Mouse (Mus musculus) cerebellum, postnatal 10 days (tissue): ENCODE data around the gene Fgd3.

Experiments
- DNase-seq, 2 experiments: peaks; one replicate each; pipeline ENCODE4 v3.0.0; 2021; ENCODE audit warnings: mixed read lengths in 2 of 2

Fgd3 gene

DNA sequence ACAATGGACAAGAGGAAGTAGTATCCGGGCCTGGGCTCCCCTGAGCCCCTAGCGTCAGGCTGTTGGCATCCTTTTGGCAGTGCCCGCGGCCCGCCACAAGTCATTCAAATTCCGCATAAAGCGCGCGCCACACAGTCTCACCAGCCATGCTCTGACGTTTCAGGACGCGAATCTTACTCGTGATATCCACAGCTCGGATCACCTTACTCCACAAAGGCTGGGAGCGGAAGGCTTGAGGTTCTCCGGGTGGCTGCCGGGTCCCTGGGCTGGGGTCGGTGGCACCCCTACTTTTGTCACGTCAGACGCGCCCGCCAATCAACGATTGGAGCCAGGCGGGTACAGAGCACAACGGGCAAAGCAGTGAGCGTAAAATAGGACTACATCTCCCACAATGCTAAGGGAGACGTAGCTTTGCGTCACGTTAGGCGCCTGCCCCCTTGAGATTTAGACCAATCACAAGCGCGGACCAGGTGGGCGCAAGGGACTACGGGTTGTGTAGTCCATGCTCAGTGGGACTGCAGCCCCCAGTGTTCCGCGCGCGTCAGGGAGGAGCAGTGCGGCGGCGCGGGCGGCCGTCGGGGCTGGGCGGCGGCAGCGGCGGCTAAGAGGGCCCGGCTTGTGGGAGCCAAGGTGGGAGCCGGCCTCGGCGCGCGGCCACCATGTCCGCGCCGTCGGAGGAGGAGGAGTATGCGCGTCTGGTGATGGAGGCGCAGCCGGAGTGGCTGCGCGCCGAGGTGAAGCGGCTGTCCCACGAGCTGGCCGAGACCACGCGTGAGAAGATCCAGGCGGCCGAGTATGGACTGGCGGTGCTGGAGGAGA lies 21.1 kb upstream of the Fgd3 start, which contains the start of gene Bicd2:
Bicd2 (plus strand) TSS at position 574 of the 819 bp plus-strand sequence.
- DNase-seq, result peak; percentile 97 to 98

DNA sequence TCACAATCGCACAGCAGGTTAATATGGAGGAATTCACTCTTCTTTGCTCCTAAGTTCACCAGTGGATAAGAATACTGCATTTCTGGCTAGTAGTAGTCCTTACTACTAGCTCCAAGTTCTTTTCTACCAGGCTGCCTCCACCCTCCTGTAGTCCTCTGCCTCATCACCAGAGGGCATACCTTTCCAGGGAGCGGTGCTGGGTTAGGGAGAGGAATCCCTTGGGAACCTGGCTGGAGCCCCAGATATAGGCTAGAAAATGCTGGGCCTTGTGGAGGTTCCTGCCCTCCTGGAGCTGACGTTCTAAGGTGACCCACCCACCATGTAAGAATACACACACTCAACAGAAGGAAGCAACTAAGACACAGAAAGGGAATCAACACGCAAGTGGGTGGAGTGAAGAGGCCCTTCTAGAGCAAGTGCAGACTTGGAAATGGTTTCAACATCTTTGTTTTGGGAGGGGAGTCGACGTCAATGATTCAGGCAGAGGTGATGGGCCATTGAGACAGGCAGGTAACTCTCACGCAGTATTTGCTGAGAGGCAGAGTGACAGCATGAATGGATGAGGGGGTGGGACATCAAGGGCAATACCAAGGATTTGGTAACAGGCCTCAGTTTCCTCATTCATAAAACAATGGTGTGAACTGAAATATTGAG lies 18.9 kb upstream of the Fgd3 start:
- peak; percentile 42 to 53 for DNase-seq

DNA sequence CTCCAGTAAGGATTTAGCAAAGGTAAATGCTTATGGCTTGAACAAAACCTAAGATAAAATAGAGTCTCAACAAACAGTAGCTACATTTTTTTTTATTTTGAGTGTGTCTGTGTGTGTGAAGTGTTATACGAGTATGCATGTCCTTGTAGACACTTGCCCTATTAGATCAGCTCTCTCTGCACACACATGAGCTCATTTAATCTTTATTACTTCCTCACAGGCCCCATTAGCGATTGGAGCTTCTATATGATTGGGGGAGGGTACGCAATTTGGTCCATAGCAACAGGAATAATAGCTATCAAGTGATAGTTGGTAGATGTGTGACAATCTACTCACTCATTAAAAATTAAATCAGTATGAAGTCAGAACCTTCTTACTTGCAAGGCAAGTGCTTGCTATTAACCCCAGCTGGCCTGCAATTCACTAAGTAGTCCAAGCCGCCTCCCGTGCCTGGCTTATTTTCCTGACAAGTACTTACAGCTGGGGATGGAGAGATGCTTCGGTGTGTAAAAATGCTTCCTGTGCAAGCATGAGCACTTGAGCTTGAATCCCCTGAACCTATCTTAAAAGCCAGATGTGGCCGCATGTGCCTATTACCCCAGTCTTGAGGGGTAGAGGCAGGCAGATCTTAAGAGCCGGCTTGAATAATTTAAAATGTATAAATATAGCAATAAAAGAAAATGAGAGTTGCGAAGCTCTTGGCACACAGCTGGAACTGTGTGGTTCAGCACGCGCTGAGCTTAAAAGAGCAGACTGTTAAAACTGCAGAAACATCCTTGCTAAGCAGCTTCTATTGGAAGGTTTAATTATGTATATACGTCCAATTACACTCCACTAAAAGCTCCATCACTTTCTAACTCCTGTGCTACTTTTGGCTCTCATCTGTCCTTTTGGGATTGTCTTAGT lies 15.2 kb upstream of the Fgd3 start:
- no peak for DNase-seq

DNA sequence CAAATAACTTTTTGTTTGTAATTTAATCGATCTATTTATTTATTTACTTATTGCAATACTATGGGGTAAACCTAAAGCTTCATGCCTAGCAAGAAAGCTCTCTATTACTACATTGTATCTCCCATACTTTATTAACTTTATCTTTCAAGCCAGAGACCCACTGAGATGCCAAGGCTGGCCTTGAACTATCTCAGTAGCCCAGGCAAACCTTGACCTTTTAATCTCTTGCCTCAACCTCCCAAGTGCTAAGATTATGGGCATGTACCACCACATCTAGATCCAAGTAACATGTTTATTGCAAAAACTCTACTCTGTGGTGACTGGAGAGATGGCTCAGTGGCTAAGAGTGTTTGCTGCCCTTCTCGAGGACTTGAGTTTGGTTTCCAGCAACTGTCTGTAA lies 13.1 kb upstream of the Fgd3 start:
- no peak for DNase-seq

DNA sequence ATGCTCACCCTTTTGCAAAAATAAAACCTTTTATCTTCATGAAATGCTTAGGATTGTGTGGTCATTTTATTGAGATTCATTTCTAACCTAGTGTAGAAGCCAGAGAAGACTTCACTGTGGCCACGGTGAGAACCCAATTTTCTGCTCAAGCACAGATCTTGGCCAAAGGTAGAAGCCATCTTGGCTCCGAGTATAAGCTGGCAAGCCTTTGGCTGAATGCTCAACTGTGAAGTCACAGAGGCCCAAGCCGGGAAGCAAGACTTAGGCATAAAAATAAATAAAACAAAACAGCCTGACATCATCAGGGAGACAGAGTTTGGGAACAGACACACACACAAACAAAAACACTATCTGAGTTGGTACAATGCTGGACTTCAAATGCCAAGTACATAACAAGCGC lies 8.0 kb upstream of the Fgd3 start:
- DNase-seq, result peak; percentile 54 to 65

DNA sequence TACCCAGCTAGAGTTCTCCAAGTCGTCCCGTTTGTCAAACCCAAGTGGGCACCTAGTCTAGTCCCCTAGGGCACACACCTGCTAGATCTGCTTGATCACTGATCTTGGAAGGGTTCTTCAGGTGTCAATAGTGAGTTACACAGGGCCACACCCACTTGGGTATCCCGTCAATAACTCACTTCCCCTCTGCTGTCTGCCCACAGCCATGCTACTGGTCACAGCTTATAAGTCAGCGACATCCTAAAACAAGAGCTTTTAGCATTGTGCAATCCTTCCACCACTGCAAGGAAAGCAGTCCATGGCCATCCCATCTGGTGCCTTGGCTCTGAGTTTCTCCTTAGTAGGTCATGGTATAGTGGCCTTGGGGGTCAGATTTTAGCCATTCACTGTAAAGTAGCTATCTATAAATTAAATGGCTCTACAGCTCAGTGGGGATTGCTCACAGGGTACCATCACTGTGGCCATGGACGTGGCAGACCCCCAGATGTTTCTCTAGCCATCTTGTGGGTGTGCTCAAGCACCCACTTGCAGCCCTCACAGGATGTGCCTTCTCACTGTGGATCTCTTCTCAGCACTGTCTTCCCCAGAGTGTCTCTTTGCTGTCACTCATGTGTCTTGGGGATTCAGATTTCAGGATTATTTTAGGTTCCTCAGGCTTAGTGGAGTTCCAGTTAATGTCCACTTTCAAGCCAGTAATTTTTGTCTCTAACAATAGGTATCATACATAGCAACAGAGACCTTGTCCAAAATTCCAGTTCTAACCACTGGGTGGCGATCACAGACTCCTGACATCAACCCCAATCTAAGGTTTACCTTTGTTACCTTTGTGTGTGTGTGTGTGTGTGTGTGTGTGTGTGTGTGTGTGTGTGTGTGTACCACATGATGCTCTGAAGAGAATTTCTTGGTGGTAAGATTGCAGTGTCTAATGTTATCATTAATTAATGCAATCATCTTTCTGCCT lies 6.4 kb upstream of the Fgd3 start:
- peak; percentile 79 to 85 for DNase-seq

DNA sequence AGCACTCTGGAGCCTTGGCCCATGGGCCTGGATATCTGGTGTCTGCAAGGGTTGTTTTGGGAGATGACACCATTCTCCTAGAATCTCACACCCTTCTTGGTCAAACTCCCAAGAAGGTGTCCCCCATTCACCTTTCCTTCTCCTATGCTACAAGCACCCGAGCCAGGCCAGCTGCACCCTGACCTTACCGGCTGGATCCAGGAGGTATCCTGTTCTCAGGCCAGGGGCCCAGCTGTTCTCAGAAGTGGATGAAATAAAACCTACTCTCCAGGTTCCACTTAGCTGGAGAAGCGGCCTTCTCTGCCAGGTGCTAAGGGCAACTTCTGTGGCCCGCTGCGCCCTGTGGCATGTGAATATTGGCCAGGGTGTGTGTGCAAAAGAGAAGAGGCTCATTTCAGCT lies 4.8 kb upstream of the Fgd3 start:
- no peak for DNase-seq

GRCm38 (mm10) chr13:49322739-49323138 lies 2.6 kb upstream of the Fgd3 start:
- DNase-seq, result no peak

GRCm38 (mm10) chr13:49322169-49322568 lies 2.1 kb upstream of the Fgd3 start:
- DNase-seq, result no peak

DNA sequence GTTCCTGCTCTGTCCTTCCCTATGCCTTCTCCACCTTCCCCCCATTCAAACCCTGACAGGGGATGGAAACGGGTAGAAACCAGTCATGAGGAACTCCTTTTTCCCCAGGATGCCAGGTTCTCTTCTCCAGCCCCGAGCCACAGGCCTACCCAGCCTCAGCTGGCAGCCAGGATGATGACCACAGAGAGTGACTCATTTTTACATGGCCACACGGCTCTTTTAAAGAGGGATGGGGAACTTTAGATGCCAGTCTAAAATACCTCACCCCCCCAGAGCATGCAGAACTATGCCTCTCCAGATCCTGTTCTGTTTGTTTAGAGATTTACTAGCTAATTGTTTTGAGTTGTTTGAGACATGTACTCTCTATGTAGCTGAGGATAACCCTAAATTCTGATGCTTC lies 1.3 kb upstream of the Fgd3 start:
- DNase-seq, result no peak

DNA sequence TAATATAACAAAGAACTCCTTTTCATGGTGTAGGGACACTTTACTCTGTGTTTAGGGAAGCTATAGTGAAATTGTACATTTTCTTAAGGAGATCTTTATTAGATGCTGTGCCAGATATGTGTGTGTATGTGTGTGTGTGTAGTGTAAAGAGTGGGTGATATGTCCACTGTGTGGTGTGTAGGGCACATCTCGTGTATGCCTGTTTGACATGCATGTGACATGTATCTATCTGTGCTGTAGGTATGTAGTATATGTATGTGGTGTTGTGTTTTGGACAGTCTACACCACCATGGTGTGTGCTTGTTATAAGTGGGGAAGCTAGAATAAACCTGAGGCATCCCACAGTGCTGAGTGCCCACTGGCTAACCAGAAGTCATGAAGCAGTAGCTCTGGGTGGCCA lies 403 bp upstream of the Fgd3 start:
- no peak for DNase-seq

DNA sequence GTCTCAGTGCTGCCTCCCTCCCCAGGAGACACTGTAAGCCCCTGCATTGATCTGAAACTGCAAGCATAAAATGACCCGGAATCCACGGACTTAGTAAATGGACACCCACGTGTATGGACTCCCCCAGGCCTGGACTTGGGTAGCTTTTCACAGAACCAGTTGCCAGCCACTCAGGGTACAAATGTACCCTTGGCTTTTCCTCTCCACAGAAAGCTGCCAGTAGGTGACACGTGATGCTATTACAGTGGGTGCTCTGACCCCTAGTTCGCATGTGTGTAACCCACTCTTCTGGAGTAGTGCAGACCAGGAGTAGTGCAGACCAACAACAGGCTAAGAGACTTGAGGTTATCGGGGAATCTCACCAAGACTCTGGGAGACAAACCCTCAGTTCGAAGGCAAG lies 2.2 kb downstream of the Fgd3 start:
- no peak for DNase-seq

DNA sequence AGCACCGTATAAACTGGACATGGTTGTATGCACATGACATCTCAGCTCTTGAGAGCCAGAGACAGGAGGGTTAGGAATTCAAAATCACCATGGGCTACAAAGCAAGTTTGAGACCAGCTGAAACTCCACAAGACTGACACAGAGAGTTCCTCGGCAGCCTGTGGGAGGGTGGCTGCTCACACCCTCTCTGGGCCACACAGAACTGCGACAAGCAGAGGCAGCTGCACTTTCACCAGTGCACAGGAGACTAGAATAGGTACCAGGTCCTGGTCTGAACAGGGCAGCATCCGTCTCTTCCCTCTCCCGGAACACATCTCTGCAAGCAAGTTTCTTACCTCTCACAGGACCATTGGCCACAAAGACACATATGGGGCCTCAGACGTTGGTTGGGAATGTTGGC lies 2.6 kb downstream of the Fgd3 start:
- no peak for DNase-seq

DNA sequence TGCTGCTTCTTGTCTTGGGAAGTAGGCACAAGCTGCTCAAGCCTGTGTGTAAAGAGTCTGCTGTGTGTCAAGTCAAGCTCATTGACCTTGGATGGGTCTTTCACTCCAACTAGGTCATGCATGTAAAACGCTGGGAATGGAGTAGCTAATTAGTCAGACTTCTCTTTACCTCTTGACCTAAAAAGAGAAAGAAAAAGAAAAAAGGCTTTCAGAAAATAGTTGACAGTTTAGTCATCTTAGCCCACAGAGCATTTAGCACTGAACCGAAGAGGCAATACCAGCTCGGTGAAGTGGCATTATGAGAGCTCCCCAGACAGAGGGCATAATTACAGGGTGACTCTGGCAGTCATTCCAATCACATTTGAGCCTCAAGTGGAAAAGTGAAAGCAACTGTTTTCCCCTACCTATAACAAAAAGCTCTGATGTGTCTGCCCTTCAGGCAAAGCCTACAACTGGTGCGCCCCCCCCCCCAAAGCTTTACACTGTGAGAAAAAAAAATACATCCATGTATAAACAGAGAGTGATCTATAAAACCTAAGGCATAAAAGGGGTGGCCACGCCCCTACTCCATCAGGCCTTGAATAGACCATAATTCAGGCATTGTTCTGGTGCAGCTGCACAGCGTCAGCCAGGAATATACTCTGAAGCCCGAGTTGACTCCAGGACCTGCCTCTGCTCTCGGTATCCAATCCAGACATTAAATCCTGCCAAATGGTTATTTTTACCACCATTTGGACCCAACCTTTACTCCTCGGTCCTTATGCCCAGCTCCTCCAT lies 3.5 kb downstream of the Fgd3 start:
- no peak for DNase-seq

- no peak for DNase-seq
These were observed 8.5 kb downstream of the Fgd3 start for GRCm38 (mm10) chr13:49311642-49312041.

- DNase-seq, result no peak
These were observed 10.6 kb downstream of the Fgd3 start for GRCm38 (mm10) chr13:49309501-49309900.

- no peak for DNase-seq
These were observed 11.2 kb downstream of the Fgd3 start for GRCm38 (mm10) chr13:49308861-49309403.

DNA sequence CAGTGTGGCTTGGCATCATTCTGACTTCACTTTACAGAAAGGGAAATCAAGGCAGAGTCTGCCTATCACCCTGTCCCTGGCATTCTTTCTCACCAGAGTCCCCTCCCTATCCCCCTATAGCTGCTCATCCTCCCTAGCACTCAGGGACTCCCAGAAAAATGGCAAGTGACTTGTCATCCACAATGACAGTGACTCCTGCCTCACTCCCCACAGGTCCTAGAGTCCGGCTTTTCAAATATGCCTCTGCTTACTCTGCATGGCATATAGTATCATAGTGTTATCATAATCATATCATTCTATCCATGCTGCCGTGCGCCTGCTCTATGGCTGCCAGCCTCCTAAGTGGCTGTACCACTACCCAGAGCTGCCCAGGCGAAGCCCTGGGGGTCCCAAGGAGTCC lies 11.9 kb downstream of the Fgd3 start:
- DNase-seq, result no peak

DNA sequence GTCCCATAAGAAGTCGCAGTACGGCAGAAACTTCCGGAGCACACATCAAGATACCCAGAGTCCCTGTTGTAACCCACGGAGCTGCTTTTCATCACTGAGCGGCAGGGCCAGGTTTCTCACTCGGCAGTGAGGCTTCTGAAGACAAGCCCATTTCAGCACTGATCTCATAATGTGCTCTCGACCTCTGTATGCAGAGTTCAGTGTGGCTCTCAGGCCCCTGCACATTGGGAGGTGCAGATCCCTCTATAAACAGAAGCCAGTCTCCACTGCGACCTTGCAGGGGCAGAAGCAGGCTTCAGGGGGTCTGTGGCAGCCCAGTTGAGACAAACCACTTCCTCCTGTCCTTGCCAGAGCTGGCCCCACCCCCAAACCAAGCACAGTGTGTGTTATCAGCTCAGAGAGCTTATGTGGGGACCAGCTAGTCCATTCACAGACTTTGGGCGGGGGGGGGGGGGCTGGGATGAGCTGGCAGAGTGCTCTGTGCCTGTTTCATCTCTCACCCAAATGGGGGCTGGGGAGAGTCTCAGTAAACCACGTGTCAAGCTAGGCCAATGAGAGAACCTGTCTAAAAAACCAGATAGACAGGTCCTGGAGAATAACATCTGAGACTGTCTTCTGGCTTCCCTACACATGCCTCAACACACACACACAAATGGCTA lies 12.7 kb downstream of the Fgd3 start:
- DNase-seq, result peak in 1 of 2 experiments; percentile 38

DNA sequence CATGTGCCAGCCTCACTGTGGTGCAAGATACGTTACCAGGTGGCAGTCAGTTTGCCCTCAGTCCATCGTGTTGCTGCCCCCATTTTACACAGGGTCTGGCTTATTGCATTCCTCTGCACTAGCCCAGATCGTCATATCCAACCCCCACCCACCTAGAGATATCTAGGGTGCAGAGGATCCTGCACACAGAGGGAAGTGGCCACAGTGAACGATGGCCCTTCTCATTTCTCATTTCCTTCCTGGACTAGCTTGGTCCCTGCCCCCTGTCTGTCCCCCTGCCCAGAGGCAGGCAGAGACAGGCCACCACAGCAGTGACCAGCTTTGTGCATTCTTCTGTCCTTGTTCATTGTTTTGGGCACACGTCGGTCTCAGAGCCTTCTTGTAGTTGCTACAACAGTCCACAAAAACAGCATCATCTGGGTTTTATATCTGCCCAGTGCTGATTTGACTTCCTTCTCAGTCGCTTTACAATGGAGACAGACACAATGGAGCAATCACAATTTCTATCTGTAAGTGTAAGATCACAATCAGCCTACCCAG lies 13.3 kb downstream of the Fgd3 start:
- DNase-seq, result no peak
